Mouse (Mus musculus) adrenal gland, adult 8-10 months (tissue): ENCODE measurements around the gene 2310009B15Rik. TPM values are rescaled to one million over a fixed set of nuclear protein-coding genes. Genes with fewer than 3 reads are reported as not detected.

Source experiments
- DNase-seq: peaks from one replicate; pipeline ENCODE4 v3.0.0; 2022
- total RNA-seq, 4 experiments: library from RNA; stranded (reverse); gene quantifications; 2 replicates each; pipeline ENCODE4 v1.2.4; 2022

Gene 2310009B15Rik
- total RNA-seq, 4 experiments from 2014 or later = 19.5 to 24.4 (median 19.9) TPM

- no peak for DNase-seq
These were observed 14.3 kb downstream of the 2310009B15Rik start for GRCm38 (mm10) chr1:138842315-138842714.

- DNase-seq = no peak
These were observed 15.2 kb downstream of the 2310009B15Rik start for GRCm38 (mm10) chr1:138841306-138842095.

GRCm38 (mm10) chr1:138840440-138841305 lies 16.0 kb downstream of the 2310009B15Rik start:
- no peak for DNase-seq

- no peak for DNase-seq
These were observed 16.7 kb downstream of the 2310009B15Rik start for GRCm38 (mm10) chr1:138839809-138840430.

GRCm38 (mm10) chr1:138839291-138839690 lies 17.4 kb downstream of the 2310009B15Rik start:
- no peak for DNase-seq

GRCm38 (mm10) chr1:138837786-138838743 lies 18.6 kb downstream of the 2310009B15Rik start:
- no peak for DNase-seq

GRCm38 (mm10) chr1:138835355-138835900 lies 21.2 kb downstream of the 2310009B15Rik start:
- DNase-seq = no peak

- no peak for DNase-seq
These were observed 25.3 kb downstream of the 2310009B15Rik start for GRCm38 (mm10) chr1:138831309-138831708.

GRCm38 (mm10) chr1:138826841-138827240 lies 29.8 kb downstream of the 2310009B15Rik start:
- DNase-seq = no peak

GRCm38 (mm10) chr1:138822985-138823322 lies 33.7 kb downstream of the 2310009B15Rik start:
- DNase-seq = no peak

GRCm38 (mm10) chr1:138822255-138822984 lies 34.2 kb downstream of the 2310009B15Rik start:
- DNase-seq = no peak

Other genes with a start within 250 kb of the 2310009B15Rik start
- gene Nek7, start 236.7 kb downstream of the 2310009B15Rik start, total RNA-seq = 10 to 100 TPM; 47.2 to 56.6 (median 48.7) TPM
- gene Lhx9, start 8.3 kb downstream of the 2310009B15Rik start, total RNA-seq = not detected
- gene Dennd1b, start 106.6 kb upstream of the 2310009B15Rik start, total RNA-seq = 10 to 100 TPM; 26.2 to 36.5 (median 28.1) TPM